Mouse (Mus musculus): ENCODE data around the gene Mlxip. TPM values are rescaled to one million over a fixed set of nuclear protein-coding genes. Genes with fewer than 3 reads are reported as not detected.

Gene Mlxip
- polyA plus RNA-seq, 1 experiment from 2014 or later: 11.5 TPM

DNA sequence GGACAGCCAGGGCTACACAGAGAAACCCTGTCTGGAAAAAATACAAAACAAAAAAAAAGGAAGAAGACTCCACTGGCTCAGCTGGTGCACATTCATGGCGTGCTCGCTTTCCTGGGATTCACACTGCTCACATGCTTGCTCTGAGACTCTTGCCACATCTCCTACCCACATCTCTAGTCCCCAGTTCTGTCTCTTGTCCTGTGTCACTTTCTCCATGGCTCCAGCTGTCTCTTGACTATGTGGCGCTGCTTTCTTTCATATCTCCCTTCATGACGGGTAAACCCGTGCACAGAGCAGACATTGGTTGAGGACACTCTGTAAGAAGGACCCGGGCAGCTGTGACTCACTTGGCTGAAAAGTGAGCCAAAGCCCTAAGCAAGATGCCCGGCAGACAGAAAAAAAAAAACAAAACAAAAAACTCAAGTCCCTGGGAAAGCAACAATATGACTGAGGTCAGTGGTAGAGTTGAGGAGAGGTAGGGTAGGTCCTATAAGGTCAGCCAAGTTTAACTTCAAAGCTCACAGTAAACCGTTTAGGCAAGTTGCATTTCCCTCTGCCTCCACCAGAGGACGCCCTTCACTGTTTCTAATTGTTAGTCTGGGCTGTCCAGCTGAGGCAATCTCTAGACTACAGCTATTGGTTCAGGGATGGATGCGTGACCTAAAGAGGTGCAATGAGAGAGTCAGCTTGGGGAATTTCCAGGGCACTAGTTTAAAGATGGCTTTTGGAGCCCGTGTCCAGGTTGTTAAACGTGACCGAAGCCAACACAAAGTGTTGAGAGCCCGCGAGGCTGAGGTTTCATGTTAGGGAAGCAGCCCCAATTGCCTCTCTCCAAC is 17.3 kb upstream of the Mlxip start:
- no peak for ATAC-seq
- 68% methylated on average over 15 of the region's 15 CpGs for WGBS
- H3K27ac ChIP-seq (ENCODE audit: low read depth, low read length): no peak overlapping the region

DNA sequence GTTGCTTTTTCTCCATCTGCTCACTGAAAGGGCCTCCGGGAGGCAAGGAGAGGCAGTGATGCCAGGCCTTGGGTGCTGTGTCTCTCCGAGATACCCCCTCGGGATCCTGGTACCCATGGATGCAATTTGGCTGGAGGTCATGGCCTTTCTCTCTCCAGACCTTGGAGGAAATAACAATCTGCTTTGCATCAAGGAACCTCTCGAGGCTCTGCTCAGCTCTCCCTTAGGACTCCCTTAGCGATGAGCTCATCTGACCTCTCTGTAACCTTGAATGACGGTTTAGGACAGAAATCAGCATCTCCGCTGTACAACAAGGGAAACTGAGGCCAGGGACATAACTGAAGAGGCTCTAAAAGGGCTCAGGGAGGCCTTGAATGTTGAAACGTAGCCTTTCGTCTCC is 15.9 kb upstream of the Mlxip start:
- DNase-seq (ENCODE audit: low spot score) (no peak), ATAC-seq (no peak)
- no peak overlapping the region for H3K4me3 ChIP-seq (ENCODE audit: low read depth, low read length)
- no peak overlapping the region for H3K27ac ChIP-seq (ENCODE audit: low read depth, low read length)
- H3K27me3 ChIP-seq (replicated peaks; ENCODE audit: control insufficient read depth, insufficient read depth, low read length): no peaks in the 10 kb centered on the region
- no peaks in the 10 kb centered on the region for H3K4me1 ChIP-seq (ENCODE audit: control insufficient read depth, insufficient read depth, low read length)
- no peak overlapping the region for H3K4me2 ChIP-seq (ENCODE audit: low read length)
- no peak overlapping the region for H3K9ac ChIP-seq (ENCODE audit: low read length)
- 87% methylated on average over 9 of the region's 9 CpGs for WGBS
- no peaks in the 10 kb centered on the region for H3K9me3 ChIP-seq (replicated peaks; ENCODE audit: control insufficient read depth, low read length)
- H3K36me3 ChIP-seq (ENCODE audit: control insufficient read depth, insufficient read depth, low read length): peaks cover 14% of the 10 kb centered on the region

More for the DNA sequence above, 17.3 kb upstream of the Mlxip start:
- H3K27me3 ChIP-seq (replicated peaks; ENCODE audit: control insufficient read depth, insufficient read depth, low read length): no peaks in the 10 kb centered on the region
- H3K36me3 ChIP-seq (ENCODE audit: control insufficient read depth, insufficient read depth, low read length): peaks cover 28% of the 10 kb centered on the region
- H3K9me3 ChIP-seq (replicated peaks; ENCODE audit: control insufficient read depth, low read length): no peaks in the 10 kb centered on the region
- no peak overlapping the region for H3K4me3 ChIP-seq (ENCODE audit: low read depth, low read length)
- no peak overlapping the region for H3K9ac ChIP-seq (ENCODE audit: low read length)
- H3K4me2 ChIP-seq (ENCODE audit: low read length): no peak overlapping the region
- DNase-seq (ENCODE audit: low spot score): peak; percentile 70
- no peaks in the 10 kb centered on the region for H3K4me1 ChIP-seq (ENCODE audit: control insufficient read depth, insufficient read depth, low read length)

DNA sequence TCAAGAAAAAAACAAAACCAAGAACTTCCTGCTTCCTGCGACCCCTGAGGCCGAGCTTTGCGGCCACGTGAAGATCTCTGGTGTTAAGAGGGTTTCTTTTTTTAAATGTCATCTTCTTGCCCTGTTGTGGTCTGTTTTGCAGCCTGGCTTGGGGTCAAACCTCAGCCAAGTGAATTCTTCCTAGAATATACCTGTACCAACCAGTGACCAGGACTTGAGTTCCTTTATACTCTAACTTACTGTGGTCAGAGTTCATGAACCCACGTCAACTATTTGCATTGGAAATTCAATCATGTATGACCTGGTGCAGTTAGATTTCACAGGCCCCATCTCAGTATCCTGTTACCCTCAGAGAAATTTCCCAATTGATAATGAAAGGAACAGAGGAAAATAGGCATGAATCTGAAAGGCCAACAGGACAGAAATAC is 15.1 kb upstream of the Mlxip start:
- Histone ChIP-seq H3K9ac (ENCODE audit: low read length) (no peak overlapping the region), H3K27ac (ENCODE audit: low read depth, low read length) (no peak overlapping the region), H3K4me2 (ENCODE audit: low read length) (no peak overlapping the region), H3K27me3 (replicated peaks; ENCODE audit: control insufficient read depth, insufficient read depth, low read length) (no peaks in the 10 kb centered on the region), H3K4me3 (ENCODE audit: low read depth, low read length) (no peak overlapping the region), H3K36me3 (ENCODE audit: control insufficient read depth, insufficient read depth, low read length) (peaks cover 7% of the 10 kb centered on the region), H3K4me1 (ENCODE audit: control insufficient read depth, insufficient read depth, low read length) (no peaks in the 10 kb centered on the region), H3K9me3 (replicated peaks; ENCODE audit: control insufficient read depth, low read length) (no peaks in the 10 kb centered on the region)
- DNase-seq (ENCODE audit: low spot score) (no peak), ATAC-seq (no peak)
- 91% methylated on average over 5 of the region's 5 CpGs for WGBS

DNA sequence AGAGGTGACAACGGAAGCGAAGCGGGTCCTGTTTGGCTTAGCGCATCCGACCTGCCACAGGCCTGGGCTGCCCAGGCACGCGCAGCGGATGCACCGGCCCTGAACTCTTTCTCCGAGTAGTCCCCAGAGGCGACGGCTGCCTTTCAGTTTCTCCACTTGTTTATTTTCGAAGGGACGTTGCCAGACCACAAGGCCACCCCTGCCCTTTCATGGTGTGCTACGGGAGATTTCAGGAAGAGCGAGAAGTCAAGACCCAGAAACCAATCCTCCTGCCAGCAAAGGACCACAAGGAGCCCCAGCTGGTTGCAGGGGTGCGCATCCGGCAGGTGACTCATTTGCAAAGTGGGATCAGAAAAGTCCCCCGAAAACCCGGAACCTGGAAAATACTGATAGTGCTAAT is 12.6 kb upstream of the Mlxip start:
- 52% methylated on average over 20 of the region's 20 CpGs for WGBS
- H3K9ac ChIP-seq (ENCODE audit: low read length): peak overlapping the region; percentile 21; the same call in 1 of the 2 replicates
- no peaks in the 10 kb centered on the region for H3K9me3 ChIP-seq (replicated peaks; ENCODE audit: control insufficient read depth, low read length)
- H3K27me3 ChIP-seq (replicated peaks; ENCODE audit: control insufficient read depth, insufficient read depth, low read length): no peaks in the 10 kb centered on the region
- ATAC-seq: no peak
- H3K4me1 ChIP-seq (ENCODE audit: control insufficient read depth, insufficient read depth, low read length): no peaks in the 10 kb centered on the region
- H3K4me3 ChIP-seq (ENCODE audit: low read depth, low read length): no peak overlapping the region
- no peak overlapping the region for H3K27ac ChIP-seq (ENCODE audit: low read depth, low read length)
- no peak for DNase-seq (ENCODE audit: low spot score)
- no peaks in the 10 kb centered on the region for H3K36me3 ChIP-seq (ENCODE audit: control insufficient read depth, insufficient read depth, low read length)
- no peak overlapping the region for H3K4me2 ChIP-seq (ENCODE audit: low read length)

DNA sequence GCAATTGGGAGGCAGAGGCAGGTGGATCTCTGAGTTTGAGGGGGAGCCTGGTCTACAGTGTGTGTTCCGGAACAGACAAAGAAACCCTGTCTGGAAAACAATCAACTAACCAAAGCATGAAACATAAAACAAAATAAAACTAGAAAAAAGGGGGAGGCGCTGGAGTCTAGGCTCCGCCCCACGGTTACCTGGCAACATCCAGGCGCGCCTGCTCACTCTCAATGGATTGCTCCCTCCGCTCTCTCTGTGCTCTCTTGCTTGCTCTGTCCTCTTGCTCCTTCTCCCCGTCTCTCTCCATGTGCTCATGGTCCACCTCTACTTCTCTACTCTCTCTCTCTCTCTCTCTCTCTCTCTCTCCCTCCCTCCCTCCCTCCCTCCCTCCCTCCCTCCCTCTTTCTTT is 11.9 kb upstream of the Mlxip start:
- Histone ChIP-seq H3K4me2 (ENCODE audit: low read length) (no peak overlapping the region), H3K36me3 (ENCODE audit: control insufficient read depth, insufficient read depth, low read length) (no peaks in the 10 kb centered on the region), H3K9ac (ENCODE audit: low read length) (no peak overlapping the region), H3K4me1 (ENCODE audit: control insufficient read depth, insufficient read depth, low read length) (no peaks in the 10 kb centered on the region), H3K27me3 (replicated peaks; ENCODE audit: control insufficient read depth, insufficient read depth, low read length) (no peaks in the 10 kb centered on the region), H3K9me3 (replicated peaks; ENCODE audit: control insufficient read depth, low read length) (no peaks in the 10 kb centered on the region), H3K4me3 (ENCODE audit: low read depth, low read length) (no peak overlapping the region), H3K27ac (ENCODE audit: low read depth, low read length) (no peak overlapping the region)
- DNase-seq (ENCODE audit: low spot score): no peak
- 86% methylated on average over 8 of the region's 8 CpGs for WGBS
- no peak for ATAC-seq

DNA sequence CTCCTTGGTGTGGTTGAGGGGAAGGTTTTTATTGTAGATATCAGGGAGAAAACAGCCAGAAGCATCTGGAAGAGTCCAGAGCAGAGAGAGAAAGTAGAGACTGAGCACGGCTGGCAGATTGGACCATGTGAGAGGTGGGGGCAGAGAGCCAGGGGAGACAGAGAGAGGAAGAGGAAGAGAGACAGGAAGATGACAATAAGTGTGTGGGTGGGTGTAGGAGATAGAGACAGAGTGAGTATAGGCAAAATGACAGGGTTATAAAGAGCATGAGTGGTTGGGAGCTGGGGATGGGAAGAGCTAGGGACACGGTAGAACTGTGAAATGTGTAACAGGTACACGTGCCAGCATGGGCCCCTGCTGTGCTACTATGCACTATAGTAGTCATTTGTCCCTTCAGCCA is 6.1 kb upstream of the Mlxip start:
- no peak for ATAC-seq
- Histone ChIP-seq H3K4me1 (ENCODE audit: control insufficient read depth, insufficient read depth, low read length) (peaks cover 5% of the 10 kb centered on the region), H3K27ac (ENCODE audit: low read depth, low read length) (no peak overlapping the region), H3K4me2 (ENCODE audit: low read length) (no peak overlapping the region), H3K4me3 (ENCODE audit: low read depth, low read length) (no peak overlapping the region), H3K9me3 (replicated peaks; ENCODE audit: control insufficient read depth, low read length) (no peaks in the 10 kb centered on the region), H3K9ac (ENCODE audit: low read length) (no peak overlapping the region), H3K36me3 (ENCODE audit: control insufficient read depth, insufficient read depth, low read length) (no peaks in the 10 kb centered on the region), H3K27me3 (replicated peaks; ENCODE audit: control insufficient read depth, insufficient read depth, low read length) (no peaks in the 10 kb centered on the region)
- WGBS: 15% methylated on average over 3 of the region's 3 CpGs
- DNase-seq (ENCODE audit: low spot score): no peak

DNA sequence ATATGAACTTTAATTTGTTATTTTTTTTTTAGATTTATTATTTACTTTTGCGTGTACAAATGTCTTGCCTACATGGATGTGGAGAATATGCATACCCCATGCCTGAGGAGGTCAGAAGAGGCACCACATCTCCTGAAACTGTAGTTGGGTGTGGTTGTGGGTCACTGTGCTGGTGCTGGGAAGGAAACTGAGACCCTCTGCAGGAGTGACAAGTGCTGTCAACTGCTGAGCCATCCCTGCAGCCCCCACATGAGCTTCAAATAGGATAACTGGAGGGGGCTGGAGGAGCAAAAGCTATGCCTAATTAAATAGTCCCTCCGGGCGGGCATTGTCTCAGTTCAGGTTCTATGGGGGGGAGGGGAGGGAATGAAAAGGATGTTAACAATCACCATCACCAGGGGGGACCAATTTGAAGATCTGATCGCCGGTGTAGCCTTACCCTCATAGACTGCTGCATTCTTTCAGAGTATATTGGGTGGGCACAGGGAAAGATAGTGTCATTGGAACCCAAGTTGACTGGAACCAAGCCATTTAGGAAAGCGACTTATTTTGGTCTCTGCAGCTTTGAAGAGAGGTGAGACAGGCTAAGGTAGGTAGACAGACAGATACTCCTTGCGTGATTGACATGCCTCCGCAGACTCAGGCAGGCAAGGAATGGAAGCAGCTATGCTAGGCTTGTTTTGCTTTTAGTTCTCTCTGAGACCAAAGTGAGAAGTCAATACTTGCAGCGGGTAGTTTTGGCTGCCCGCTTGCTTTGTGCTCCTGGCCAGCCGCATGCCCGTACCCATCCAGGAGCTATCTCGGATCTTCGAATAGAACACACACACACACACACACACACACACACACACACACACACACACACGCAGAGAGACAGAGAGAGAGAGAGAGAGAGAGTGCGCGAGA is 3.8 kb upstream of the Mlxip start:
- Histone ChIP-seq H3K36me3 (ENCODE audit: control insufficient read depth, insufficient read depth, low read length) (no peaks in the 10 kb centered on the region), H3K4me3 (ENCODE audit: low read depth, low read length) (peak overlapping the region; percentile 34), H3K9me3 (replicated peaks; ENCODE audit: control insufficient read depth, low read length) (no peaks in the 10 kb centered on the region), H3K27me3 (replicated peaks; ENCODE audit: control insufficient read depth, insufficient read depth, low read length) (no peaks in the 10 kb centered on the region), H3K4me1 (ENCODE audit: control insufficient read depth, insufficient read depth, low read length) (peaks cover 14% of the 10 kb centered on the region), H3K9ac (ENCODE audit: low read length) (peak overlapping the region; percentile 52), H3K4me2 (ENCODE audit: low read length) (peak overlapping the region; percentile 63), H3K27ac (ENCODE audit: low read depth, low read length) (no peak overlapping the region)
- ATAC-seq (no peak), DNase-seq (ENCODE audit: low spot score) (no peak)
- WGBS: 3% methylated on average over 16 of the region's 17 CpGs

DNA sequence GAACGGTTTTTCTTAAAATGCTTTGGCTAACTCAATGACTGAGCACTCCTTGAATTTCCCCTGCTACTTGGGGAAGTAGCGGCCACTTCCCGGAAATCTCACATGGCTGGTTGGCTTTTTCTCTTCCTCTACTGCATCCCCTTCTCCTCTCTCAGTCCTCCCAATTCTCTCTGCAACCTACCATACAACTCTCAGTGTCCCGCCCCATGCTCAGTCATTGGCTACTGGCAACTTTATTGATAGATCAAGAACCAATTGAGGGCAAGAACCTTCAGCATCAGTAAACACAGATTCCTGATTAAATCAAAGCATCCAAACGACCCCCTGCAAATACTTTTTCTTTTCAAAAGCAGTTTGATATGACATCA is 3.2 kb upstream of the Mlxip start:
- Histone ChIP-seq H3K4me3 (ENCODE audit: low read depth, low read length) (peak overlapping the region; percentile 34), H3K27me3 (replicated peaks; ENCODE audit: control insufficient read depth, insufficient read depth, low read length) (no peaks in the 10 kb centered on the region), H3K9ac (ENCODE audit: low read length) (peak overlapping the region; percentile 52), H3K4me2 (ENCODE audit: low read length) (peak overlapping the region; percentile 63), H3K9me3 (replicated peaks; ENCODE audit: control insufficient read depth, low read length) (no peaks in the 10 kb centered on the region), H3K36me3 (ENCODE audit: control insufficient read depth, insufficient read depth, low read length) (no peaks in the 10 kb centered on the region), H3K27ac (ENCODE audit: low read depth, low read length) (no peak overlapping the region), H3K4me1 (ENCODE audit: control insufficient read depth, insufficient read depth, low read length) (peaks cover 20% of the 10 kb centered on the region)
- ATAC-seq: peak; percentile 44; the same call in 1 of the 2 replicates
- 7% methylated on average over 5 of the region's 5 CpGs for WGBS
- peak; percentile 89 for DNase-seq (ENCODE audit: low spot score)
